Mouse (Mus musculus): Measurements from ENCODE around the gene Aco1. TPM values are rescaled to one million over a fixed set of nuclear protein-coding genes. Genes with fewer than 3 reads are reported as not detected.
A peak's percentile ranks its signal among the peaks of the same experiment; 100 is the strongest.

Aco1 gene
- polyA plus RNA-seq, 1 experiment from 2014 or later = 65.4 TPM

GRCm38 (mm10) chr4:40229723-40230122 lies 86.8 kb downstream of the Aco1 start:
- Histone ChIP-seq H3K9ac (ENCODE audit: low read length) (no peak overlapping the region), H3K36me3 (ENCODE audit: control insufficient read depth, insufficient read depth, low read length) (no peaks in the 10 kb centered on the region), H3K27ac (ENCODE audit: low read depth, low read length) (no peak overlapping the region), H3K9me3 (ENCODE audit: control insufficient read depth, low read length) (no peaks in the 10 kb centered on the region), H3K27me3 (ENCODE audit: control insufficient read depth, insufficient read depth, low read length) (no peaks in the 10 kb centered on the region), H3K4me3 (ENCODE audit: low read depth, low read length) (no peak overlapping the region), H3K4me1 (ENCODE audit: control insufficient read depth, insufficient read depth, low read length) (no peaks in the 10 kb centered on the region), H3K4me2 (ENCODE audit: low read depth) (no peak overlapping the region)
- DNase-seq (ENCODE audit: low spot score) (no peak), ATAC-seq (ENCODE audit: insufficient read depth, low FRiP score, low TSS enrichment) (no peak)
- 97% methylated on average over 6 of the region's 6 CpGs for WGBS

DNA sequence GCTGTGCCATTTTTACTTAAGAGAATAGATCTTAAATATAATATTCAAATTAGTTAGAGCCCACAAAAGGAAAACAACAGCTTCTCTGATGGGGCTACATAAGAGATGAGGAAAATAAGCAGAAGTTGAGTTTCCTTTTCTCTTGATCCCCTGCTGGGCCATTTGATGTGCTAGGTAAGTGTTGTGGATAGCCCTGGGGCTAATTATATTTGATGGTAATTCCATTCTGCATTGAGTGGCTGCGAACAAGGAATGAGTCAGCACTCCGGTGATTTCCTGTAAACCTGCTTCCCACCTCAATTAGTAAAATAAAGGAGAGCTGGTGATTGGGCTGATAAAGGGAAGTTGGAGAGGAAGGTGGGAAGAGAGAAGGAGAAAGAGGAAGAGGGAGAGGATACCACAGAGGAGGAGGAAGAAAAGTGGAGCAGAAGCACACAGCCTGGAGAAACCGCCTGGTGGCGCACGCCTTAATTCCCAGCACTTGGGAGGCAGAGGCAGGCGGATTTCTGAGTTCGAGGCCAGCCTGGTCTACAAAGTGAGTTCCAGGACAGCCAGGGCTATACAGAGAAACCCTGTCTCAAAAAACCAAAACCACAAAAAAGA lies 90.3 kb downstream of the Aco1 start:
- Histone ChIP-seq H3K27ac (ENCODE audit: low read depth, low read length) (no peak overlapping the region), H3K4me3 (ENCODE audit: low read depth, low read length) (no peak overlapping the region), H3K4me1 (ENCODE audit: control insufficient read depth, insufficient read depth, low read length) (no peaks in the 10 kb centered on the region), H3K4me2 (ENCODE audit: low read depth) (no peak overlapping the region), H3K36me3 (ENCODE audit: control insufficient read depth, insufficient read depth, low read length) (no peaks in the 10 kb centered on the region), H3K9me3 (ENCODE audit: control insufficient read depth, low read length) (no peaks in the 10 kb centered on the region), H3K27me3 (ENCODE audit: control insufficient read depth, insufficient read depth, low read length) (no peaks in the 10 kb centered on the region), H3K9ac (ENCODE audit: low read length) (no peak overlapping the region)
- 95% methylated on average over 7 of the region's 7 CpGs for WGBS
- ATAC-seq (ENCODE audit: insufficient read depth, low FRiP score, low TSS enrichment) (no peak), DNase-seq (ENCODE audit: low spot score) (no peak)

DNA sequence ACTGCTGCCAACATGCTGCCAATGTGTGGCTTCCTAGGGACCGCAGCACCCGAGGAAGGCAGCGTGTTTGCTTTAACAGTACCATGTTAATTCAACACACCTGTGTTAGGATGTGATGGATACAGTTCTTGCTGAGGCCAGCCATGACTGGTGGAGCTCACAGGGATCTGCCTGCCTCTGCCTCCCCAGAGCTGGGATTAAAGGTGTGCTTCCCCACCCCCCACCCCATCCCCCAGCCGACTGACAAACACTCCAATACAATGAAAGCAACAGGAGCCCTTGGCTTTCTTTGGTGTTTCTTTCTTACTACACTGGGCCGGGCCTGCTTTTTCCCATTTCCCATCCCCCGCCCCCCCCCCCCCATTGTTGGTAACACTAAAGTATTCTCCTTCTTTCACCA lies 91.4 kb downstream of the Aco1 start:
- Histone ChIP-seq H3K9me3 (ENCODE audit: control insufficient read depth, low read length) (no peaks in the 10 kb centered on the region), H3K4me3 (ENCODE audit: low read depth, low read length) (no peak overlapping the region), H3K9ac (ENCODE audit: low read length) (no peak overlapping the region), H3K4me2 (ENCODE audit: low read depth) (no peak overlapping the region), H3K27ac (ENCODE audit: low read depth, low read length) (no peak overlapping the region), H3K4me1 (ENCODE audit: control insufficient read depth, insufficient read depth, low read length) (0 out of 2 replicates have a peak, but pooled peaks cover 3% of the 10 kb centered on the region), H3K36me3 (ENCODE audit: control insufficient read depth, insufficient read depth, low read length) (no peaks in the 10 kb centered on the region), H3K27me3 (ENCODE audit: control insufficient read depth, insufficient read depth, low read length) (no peaks in the 10 kb centered on the region)
- DNase-seq (ENCODE audit: low spot score) = no peak
- WGBS = 78% methylated on average over 6 of the region's 6 CpGs
- ATAC-seq (ENCODE audit: insufficient read depth, low FRiP score, low TSS enrichment) = no peak

DNA sequence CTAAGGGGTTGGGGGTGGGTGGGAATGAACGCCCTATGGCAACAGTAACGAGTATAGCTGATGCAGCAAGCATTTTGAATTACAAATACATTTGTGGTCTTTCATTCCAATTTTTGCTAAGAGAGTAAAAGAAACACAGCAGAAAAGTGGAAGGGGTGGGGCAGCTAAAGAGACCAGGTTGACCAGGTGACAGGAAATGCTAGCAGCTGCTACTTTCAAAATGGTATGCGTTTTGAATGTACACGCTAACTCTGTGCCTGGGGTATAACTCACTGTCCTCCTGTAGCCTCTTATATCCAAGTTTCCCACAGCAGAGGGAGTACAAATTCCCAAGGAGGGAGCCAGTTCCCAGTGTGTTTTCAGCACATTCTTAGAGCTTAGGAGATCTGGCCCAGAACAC lies 93.9 kb downstream of the Aco1 start:
- Histone ChIP-seq H3K4me1 (ENCODE audit: control insufficient read depth, insufficient read depth, low read length) (0 out of 2 replicates have a peak, but pooled peaks cover 3% of the 10 kb centered on the region), H3K27me3 (ENCODE audit: control insufficient read depth, insufficient read depth, low read length) (no peaks in the 10 kb centered on the region), H3K9ac (ENCODE audit: low read length) (no peak overlapping the region), H3K27ac (ENCODE audit: low read depth, low read length) (no peak overlapping the region), H3K9me3 (ENCODE audit: control insufficient read depth, low read length) (no peaks in the 10 kb centered on the region), H3K4me2 (ENCODE audit: low read depth) (no peak overlapping the region), H3K36me3 (ENCODE audit: control insufficient read depth, insufficient read depth, low read length) (no peaks in the 10 kb centered on the region), H3K4me3 (ENCODE audit: low read depth, low read length) (no peak overlapping the region)
- ATAC-seq (ENCODE audit: insufficient read depth, low FRiP score, low TSS enrichment) = no peak
- 95% methylated on average over 4 of the region's 4 CpGs for WGBS
- DNase-seq (ENCODE audit: low spot score) = no peak

DNA sequence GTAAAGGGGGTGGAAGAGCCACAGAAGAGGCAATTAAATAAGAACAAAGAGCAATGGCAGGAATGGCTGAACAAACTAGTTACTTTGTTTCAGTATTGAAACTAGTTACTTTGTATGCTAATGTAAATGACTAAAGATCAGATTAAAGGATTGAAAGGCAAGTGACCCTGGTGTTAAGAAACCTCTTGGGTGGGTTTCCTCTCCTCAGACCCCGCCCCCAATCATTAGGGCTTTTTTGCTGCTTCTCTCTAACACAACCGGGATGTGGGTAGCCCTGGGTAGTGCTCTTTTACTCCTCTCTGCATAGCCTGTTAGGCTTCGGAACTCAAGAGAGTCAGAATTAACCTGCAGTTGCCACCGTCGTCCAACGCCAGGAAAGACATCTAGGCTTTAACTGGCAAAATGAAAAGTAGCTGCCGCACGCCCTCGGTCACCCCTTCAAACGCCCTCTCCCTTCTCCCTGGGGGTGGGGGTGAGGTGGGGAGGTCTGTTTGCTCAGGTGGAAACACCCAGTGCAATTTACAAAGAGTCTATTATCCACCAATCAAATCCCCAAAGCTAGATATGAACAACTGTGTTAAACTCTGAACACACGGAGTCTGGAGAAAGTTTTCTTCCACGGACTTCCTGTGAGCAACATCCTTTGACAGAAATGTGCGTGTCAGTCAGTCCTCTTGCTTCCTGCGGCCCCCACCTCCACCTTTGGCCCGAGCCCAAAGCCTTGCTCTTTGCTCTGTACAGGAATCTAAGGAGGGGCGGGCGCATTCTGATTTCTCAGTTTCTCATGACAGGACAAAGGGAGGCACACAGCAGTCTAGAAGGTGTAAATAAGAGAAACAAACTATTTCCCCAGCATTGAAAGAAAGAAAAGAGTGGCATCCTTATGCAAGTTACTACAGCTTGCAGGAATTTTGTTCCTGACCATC lies 95.9 kb downstream of the Aco1 start:
- Histone ChIP-seq H3K4me3 (ENCODE audit: low read depth, low read length) (peak overlapping the region; percentile 48), H3K36me3 (ENCODE audit: control insufficient read depth, insufficient read depth, low read length) (no peaks in the 10 kb centered on the region), H3K9ac (ENCODE audit: low read length) (peak overlapping the region; percentile 50), H3K4me2 (ENCODE audit: low read depth) (peak overlapping the region; percentile 78), H3K4me1 (ENCODE audit: control insufficient read depth, insufficient read depth, low read length) (0 out of 2 replicates have a peak, but pooled peaks cover 3% of the 10 kb centered on the region), H3K27ac (ENCODE audit: low read depth, low read length) (no peak overlapping the region), H3K9me3 (ENCODE audit: control insufficient read depth, low read length) (no peaks in the 10 kb centered on the region), H3K27me3 (ENCODE audit: control insufficient read depth, insufficient read depth, low read length) (no peaks in the 10 kb centered on the region)
- ATAC-seq (ENCODE audit: insufficient read depth, low FRiP score, low TSS enrichment) (0 out of 2 replicates have a peak, but pooled peaks have one; percentile 38), DNase-seq (ENCODE audit: low spot score) (peak; percentile 17)
- 5% methylated on average over 17 of the region's 17 CpGs for WGBS

GRCm38 (mm10) chr4:40239409-40240271 lies 96.8 kb downstream of the Aco1 start, which contains the start of gene Ddx58:
TSS of gene Ddx58 (minus strand) at chr4:40239828.
- H3K27ac ChIP-seq (ENCODE audit: low read depth, low read length) = no peak within 1 kb of the TSS
- peak; percentile 48 for ATAC-seq (ENCODE audit: insufficient read depth, low FRiP score, low TSS enrichment)
- WGBS = 3% methylated on average over 34 of the region's 35 CpGs

GRCm38 (mm10) chr4:40240272-40240744 lies 97.4 kb downstream of the Aco1 start:
- Histone ChIP-seq H3K4me1 (ENCODE audit: control insufficient read depth, insufficient read depth, low read length) (0 out of 2 replicates have a peak, but pooled peaks cover 3% of the 10 kb centered on the region), H3K9ac (ENCODE audit: low read length) (no peak overlapping the region), H3K36me3 (ENCODE audit: control insufficient read depth, insufficient read depth, low read length) (no peaks in the 10 kb centered on the region), H3K27me3 (ENCODE audit: control insufficient read depth, insufficient read depth, low read length) (no peaks in the 10 kb centered on the region), H3K4me3 (ENCODE audit: low read depth, low read length) (peak overlapping the region; percentile 48), H3K27ac (ENCODE audit: low read depth, low read length) (no peak overlapping the region), H3K4me2 (ENCODE audit: low read depth) (peak overlapping the region; percentile 78), H3K9me3 (ENCODE audit: control insufficient read depth, low read length) (no peaks in the 10 kb centered on the region)
- no peak for DNase-seq (ENCODE audit: low spot score)
- ATAC-seq (ENCODE audit: insufficient read depth, low FRiP score, low TSS enrichment) = no peak
- WGBS = 34% methylated on average over 5 of the region's 5 CpGs

More at GRCm38 (mm10) chr4:40239409-40240271, 96.8 kb downstream of the Aco1 start, which contains the start of gene Ddx58:
- Histone ChIP-seq H3K4me1 (ENCODE audit: control insufficient read depth, insufficient read depth, low read length) (0 out of 2 replicates have a peak, but pooled peaks cover 3% of the 10 kb centered on the region), H3K4me2 (ENCODE audit: low read depth) (peak within 1 kb of the TSS; percentile 78), H3K27me3 (ENCODE audit: control insufficient read depth, insufficient read depth, low read length) (no peaks in the 10 kb centered on the region), H3K9me3 (ENCODE audit: control insufficient read depth, low read length) (no peaks in the 10 kb centered on the region), H3K36me3 (ENCODE audit: control insufficient read depth, insufficient read depth, low read length) (no peaks in the 10 kb centered on the region), H3K4me3 (ENCODE audit: low read depth, low read length) (peak within 1 kb of the TSS; percentile 48), H3K9ac (ENCODE audit: low read length) (peak within 1 kb of the TSS; percentile 50)
- peak; percentile 46 for DNase-seq (ENCODE audit: low spot score)

- no peak overlapping the region for H3K4me3 ChIP-seq (ENCODE audit: low read depth, low read length)
- H3K27ac ChIP-seq (ENCODE audit: low read depth, low read length) = no peak overlapping the region
- H3K27me3 ChIP-seq (ENCODE audit: control insufficient read depth, insufficient read depth, low read length) = no peaks in the 10 kb centered on the region
- no peak overlapping the region for H3K4me2 ChIP-seq (ENCODE audit: low read depth)
- H3K36me3 ChIP-seq (ENCODE audit: control insufficient read depth, insufficient read depth, low read length) = no peaks in the 10 kb centered on the region
- H3K9ac ChIP-seq (ENCODE audit: low read length) = no peak overlapping the region
- no peak for DNase-seq (ENCODE audit: low spot score)
- no peaks in the 10 kb centered on the region for H3K9me3 ChIP-seq (ENCODE audit: control insufficient read depth, low read length)
- H3K4me1 ChIP-seq (ENCODE audit: control insufficient read depth, insufficient read depth, low read length) = 0 out of 2 replicates have a peak, but pooled peaks cover 3% of the 10 kb centered on the region
- no peak for ATAC-seq (ENCODE audit: insufficient read depth, low FRiP score, low TSS enrichment)
- WGBS = 51% methylated on average over 6 of the region's 6 CpGs
These were observed 99.0 kb downstream of the Aco1 start for GRCm38 (mm10) chr4:40241928-40242327.

Measured in neural tube, embryonic 11.5 days (tissue).